ENCODE assay signal across 13 mouse cellular contexts in genomic region chr5:149062833-149063232, GRCm38 (mm10).
A peak's percentile ranks its signal among the peaks of the same experiment; 100 is the strongest.
DNase-seq lines count a peak whose midpoint lies in the region; ATAC-seq lines count a peak whose summit lies in the region.
"Had no signal": no experiment of that assay in that cellular context is flagged by ENCODE, and none has a peak within 500 bp of the region (broad histone marks: within the 10 kb centered on the region; RNA-seq: fewer than 3 reads in every experiment).

No protein-coding gene starts in this region.

- WGBS in kidney, embryonic 14.5 days, result 75% methylated on average over 1 of the region's 1 CpGs
- 83% methylated on average over 1 of the region's 1 CpGs for WGBS in hindbrain, embryonic 14.5 days

- peak; percentile 13 for DNase-seq in adrenal gland, adult 2 months
- DNase-seq in adrenal gland, adult (ENCODE audit: inconsistent age in 2 of 2, low spot score in 1 of 2), result no peak
- peak; percentile 25 for DNase-seq in kidney, adult 18-20 months
- peak; percentile 53 for DNase-seq in thymus, postnatal 14 days
- DNase-seq in thymus, adult 18-20 months, result no peak
- peak; percentile 62 for DNase-seq in lung, postnatal 36 days
- no peak for DNase-seq in hindbrain, embryonic 14.5 days (ENCODE audit: low spot score)
- DNase-seq: layer of hippocampus, adult 9-11 months; liver, embryonic 13.5 days; spleen, adult 18-20 months had no signal

- no peaks in the 10 kb centered on the region for H3K9me3 ChIP-seq in kidney, embryonic 14.5 days (ENCODE audit: control insufficient read depth, low read length)
- H3K9me3 ChIP-seq in hindbrain, embryonic 14.5 days (ENCODE audit: control insufficient read depth, low read length), result no peaks in the 10 kb centered on the region
- H3K9me3 ChIP-seq: embryonic facial prominence, embryonic 15.5 days; liver, embryonic 13.5 days; midbrain, embryonic 12.5 days had no signal

- H3K27ac ChIP-seq in kidney, embryonic 14.5 days (ENCODE audit: low read depth, low read length), result no peak overlapping the region
- H3K27ac ChIP-seq in hindbrain, embryonic 14.5 days, result no peak overlapping the region
- H3K27ac ChIP-seq: embryonic facial prominence, embryonic 15.5 days; liver, embryonic 13.5 days; midbrain, embryonic 12.5 days had no signal

- no peaks in the 10 kb centered on the region for H3K27me3 ChIP-seq in kidney, embryonic 14.5 days (ENCODE audit: control insufficient read depth, insufficient read depth, low read length)
- H3K27me3 ChIP-seq in hindbrain, embryonic 14.5 days (ENCODE audit: control insufficient read depth, insufficient read depth, low read length), result no peaks in the 10 kb centered on the region
- H3K27me3 ChIP-seq: embryonic facial prominence, embryonic 15.5 days; midbrain, embryonic 12.5 days had no signal

- H3K4me1 ChIP-seq in kidney, embryonic 14.5 days (ENCODE audit: control insufficient read depth, insufficient read depth, low read length), result no peaks in the 10 kb centered on the region
- H3K4me1 ChIP-seq in hindbrain, embryonic 14.5 days (replicated peaks; ENCODE audit: control insufficient read depth, insufficient read depth, low read length), result no peaks in the 10 kb centered on the region
- H3K4me1 ChIP-seq: midbrain, embryonic 12.5 days had no signal

- H3K4me2 ChIP-seq in kidney, embryonic 14.5 days (replicated peaks; ENCODE audit: low read depth, low read length), result no peak overlapping the region
- no peak overlapping the region for H3K4me2 ChIP-seq in hindbrain, embryonic 14.5 days (replicated peaks)
- H3K4me2 ChIP-seq: embryonic facial prominence, embryonic 15.5 days; liver, embryonic 13.5 days; midbrain, embryonic 12.5 days had no signal

- no peak for ATAC-seq in kidney, embryonic 14.5 days (ENCODE audit: low FRiP score, low TSS enrichment)
- no peak for ATAC-seq in hindbrain, embryonic 14.5 days (ENCODE audit: low FRiP score)

- no peak overlapping the region for H3K9ac ChIP-seq in kidney, embryonic 14.5 days (ENCODE audit: low read depth, low read length)
- H3K9ac ChIP-seq in hindbrain, embryonic 14.5 days, result no peak overlapping the region
- H3K9ac ChIP-seq: embryonic facial prominence, embryonic 15.5 days; liver, embryonic 13.5 days; midbrain, embryonic 12.5 days had no signal

- H3K36me3 ChIP-seq in kidney, embryonic 14.5 days (ENCODE audit: control insufficient read depth, insufficient read depth, low read length), result no peaks in the 10 kb centered on the region
- H3K36me3 ChIP-seq in hindbrain, embryonic 14.5 days (replicated peaks; ENCODE audit: control insufficient read depth, insufficient read depth), result no peaks in the 10 kb centered on the region
- H3K36me3 ChIP-seq: embryonic facial prominence, embryonic 15.5 days; liver, embryonic 13.5 days; midbrain, embryonic 12.5 days had no signal

- H3K4me3 ChIP-seq in kidney, embryonic 14.5 days (ENCODE audit: low read length), result no peak overlapping the region
- no peak overlapping the region for H3K4me3 ChIP-seq in hindbrain, embryonic 14.5 days (replicated peaks; ENCODE audit: low read length)
- H3K4me3 ChIP-seq: embryonic facial prominence, embryonic 15.5 days; liver, embryonic 13.5 days; midbrain, embryonic 12.5 days had no signal

Comparison
In these comparisons a context has a peak if more than half of its experiments do, and no peak if none do; other contexts are left out.
1. DNase-seq: peak in adrenal gland, adult 2 months (single experiment), kidney, adult 18-20 months (single experiment), thymus, postnatal 14 days (single experiment) and lung, postnatal 36 days (single experiment); none in adrenal gland, adult (0 of 2), thymus, adult 18-20 months (0 of 2) and hindbrain, embryonic 14.5 days (single experiment).